Mouse (Mus musculus): ENCODE results near the gene Dcbld1. TPM values are rescaled to one million over a fixed set of nuclear protein-coding genes. Genes with fewer than 3 reads are reported as not detected.

The Dcbld1 gene
- polyA plus RNA-seq, 1 experiment from 2014 or later, result 19.5 TPM

- H3K9me3 ChIP-seq (replicated peaks), result no peaks in the 10 kb centered on the region
- peak; percentile 22; the same call in 1 of the 2 replicates for ATAC-seq (ENCODE audit: insufficient number of reproducible peaks, low FRiP score, low TSS enrichment, low read depth)
- no peaks in the 10 kb centered on the region for H3K36me3 ChIP-seq
- under 1% methylated on average over 40 of the region's 40 CpGs for WGBS
- peaks cover 17% of the 10 kb centered on the region for H3K4me1 ChIP-seq
- H3K27ac ChIP-seq (replicated peaks), result peak overlapping the region; percentile 89
- no peaks in the 10 kb centered on the region for H3K27me3 ChIP-seq
- peak overlapping the region; percentile 80 for H3K4me2 ChIP-seq (replicated peaks)
- H3K9ac ChIP-seq, result peak overlapping the region; percentile 81
- H3K4me3 ChIP-seq (replicated peaks), result peak overlapping the region; percentile 85
These were observed 692 bp downstream of the Dcbld1 start for GRCm38 (mm10) chr10:52233969-52234653.

GRCm38 (mm10) chr10:52234654-52234981 is 1.2 kb downstream of the Dcbld1 start:
- no peak overlapping the region for H3K27ac ChIP-seq (replicated peaks)
- no peaks in the 10 kb centered on the region for H3K9me3 ChIP-seq (replicated peaks)
- no peak for ATAC-seq (ENCODE audit: insufficient number of reproducible peaks, low FRiP score, low TSS enrichment, low read depth)
- peak overlapping the region; percentile 81; the same call in 1 of the 2 replicates for H3K9ac ChIP-seq
- H3K4me2 ChIP-seq (replicated peaks), result peak overlapping the region; percentile 80
- H3K36me3 ChIP-seq, result no peaks in the 10 kb centered on the region
- 5% methylated on average over 7 of the region's 7 CpGs for WGBS
- H3K27me3 ChIP-seq, result no peaks in the 10 kb centered on the region
- peak overlapping the region; percentile 85 for H3K4me3 ChIP-seq (replicated peaks)
- H3K4me1 ChIP-seq, result peaks cover 17% of the 10 kb centered on the region

GRCm38 (mm10) chr10:52235461-52235860 is 2.0 kb downstream of the Dcbld1 start:
- no peak for ATAC-seq (ENCODE audit: insufficient number of reproducible peaks, low FRiP score, low TSS enrichment, low read depth)
- Histone ChIP-seq H3K4me2 (replicated peaks) (0 out of 2 replicates have a peak overlapping the region, but pooled peaks have one; percentile 80), H3K27me3 (no peaks in the 10 kb centered on the region), H3K9me3 (replicated peaks) (no peaks in the 10 kb centered on the region), H3K4me3 (replicated peaks) (peak overlapping the region; percentile 85; the same call in 1 of the 2 replicates), H3K4me1 (peaks cover 17% of the 10 kb centered on the region), H3K9ac (no peak overlapping the region), H3K27ac (replicated peaks) (no peak overlapping the region), H3K36me3 (no peaks in the 10 kb centered on the region)
- 82% methylated on average over 5 of the region's 5 CpGs for WGBS

GRCm38 (mm10) chr10:52242015-52242414 is 8.6 kb downstream of the Dcbld1 start:
- ATAC-seq (ENCODE audit: insufficient number of reproducible peaks, low FRiP score, low TSS enrichment, low read depth), result no peak
- H3K4me1 ChIP-seq, result no peaks in the 10 kb centered on the region
- no peaks in the 10 kb centered on the region for H3K9me3 ChIP-seq (replicated peaks)
- no peak overlapping the region for H3K9ac ChIP-seq
- H3K27me3 ChIP-seq, result no peaks in the 10 kb centered on the region
- WGBS, result 86% methylated on average over 5 of the region's 5 CpGs
- no peak overlapping the region for H3K4me2 ChIP-seq (replicated peaks)
- H3K27ac ChIP-seq (replicated peaks), result no peak overlapping the region
- H3K4me3 ChIP-seq (replicated peaks), result no peak overlapping the region
- H3K36me3 ChIP-seq, result no peaks in the 10 kb centered on the region

- Histone ChIP-seq H3K4me1 (no peaks in the 10 kb centered on the region), H3K27me3 (no peaks in the 10 kb centered on the region), H3K9ac (no peak overlapping the region), H3K27ac (replicated peaks) (no peak overlapping the region), H3K4me2 (replicated peaks) (no peak overlapping the region), H3K36me3 (no peaks in the 10 kb centered on the region), H3K9me3 (replicated peaks) (no peaks in the 10 kb centered on the region), H3K4me3 (replicated peaks) (no peak overlapping the region)
- 22% methylated on average over 7 of the region's 7 CpGs for WGBS
- no peak for ATAC-seq (ENCODE audit: insufficient number of reproducible peaks, low FRiP score, low TSS enrichment, low read depth)
These were observed 9.4 kb downstream of the Dcbld1 start for GRCm38 (mm10) chr10:52242680-52243323.

GRCm38 (mm10) chr10:52246207-52246606 is 12.8 kb downstream of the Dcbld1 start:
- ATAC-seq (ENCODE audit: insufficient number of reproducible peaks, low FRiP score, low TSS enrichment, low read depth), result no peak
- H3K27me3 ChIP-seq, result no peaks in the 10 kb centered on the region
- H3K36me3 ChIP-seq, result no peaks in the 10 kb centered on the region
- no peaks in the 10 kb centered on the region for H3K4me1 ChIP-seq
- no peak overlapping the region for H3K4me3 ChIP-seq (replicated peaks)
- H3K4me2 ChIP-seq (replicated peaks), result no peak overlapping the region
- WGBS, result 87% methylated on average over 3 of the region's 3 CpGs
- H3K27ac ChIP-seq (replicated peaks), result no peak overlapping the region
- no peak overlapping the region for H3K9ac ChIP-seq
- H3K9me3 ChIP-seq (replicated peaks), result no peaks in the 10 kb centered on the region

GRCm38 (mm10) chr10:52252240-52252639 is 18.8 kb downstream of the Dcbld1 start:
- no peaks in the 10 kb centered on the region for H3K36me3 ChIP-seq
- H3K9me3 ChIP-seq (replicated peaks), result no peaks in the 10 kb centered on the region
- no peaks in the 10 kb centered on the region for H3K4me1 ChIP-seq
- no peak for ATAC-seq (ENCODE audit: insufficient number of reproducible peaks, low FRiP score, low TSS enrichment, low read depth)
- H3K4me2 ChIP-seq (replicated peaks), result no peak overlapping the region
- H3K9ac ChIP-seq, result no peak overlapping the region
- H3K27ac ChIP-seq (replicated peaks), result no peak overlapping the region
- H3K27me3 ChIP-seq, result no peaks in the 10 kb centered on the region
- 83% methylated on average over 1 of the region's 1 CpGs for WGBS
- no peak overlapping the region for H3K4me3 ChIP-seq (replicated peaks)

- no peaks in the 10 kb centered on the region for H3K9me3 ChIP-seq (replicated peaks)
- no peak overlapping the region for H3K4me3 ChIP-seq (replicated peaks)
- H3K4me2 ChIP-seq (replicated peaks), result no peak overlapping the region
- no peaks in the 10 kb centered on the region for H3K36me3 ChIP-seq
- no peak for ATAC-seq (ENCODE audit: insufficient number of reproducible peaks, low FRiP score, low TSS enrichment, low read depth)
- no peaks in the 10 kb centered on the region for H3K27me3 ChIP-seq
- 58% methylated on average over 11 of the region's 11 CpGs for WGBS
- H3K9ac ChIP-seq, result no peak overlapping the region
- H3K27ac ChIP-seq (replicated peaks), result no peak overlapping the region
- no peaks in the 10 kb centered on the region for H3K4me1 ChIP-seq
These were observed 20.0 kb downstream of the Dcbld1 start for GRCm38 (mm10) chr10:52253426-52253825.

- Histone ChIP-seq H3K27me3 (no peaks in the 10 kb centered on the region), H3K27ac (replicated peaks) (no peak overlapping the region), H3K4me3 (replicated peaks) (no peak overlapping the region), H3K4me2 (replicated peaks) (no peak overlapping the region), H3K9me3 (replicated peaks) (no peaks in the 10 kb centered on the region), H3K36me3 (peaks cover 4% of the 10 kb centered on the region; the same call in 1 of the 2 replicates), H3K9ac (no peak overlapping the region), H3K4me1 (no peaks in the 10 kb centered on the region)
- no peak for ATAC-seq (ENCODE audit: insufficient number of reproducible peaks, low FRiP score, low TSS enrichment, low read depth)
- 63% methylated on average over 2 of the region's 2 CpGs for WGBS
These were observed 24.3 kb downstream of the Dcbld1 start for GRCm38 (mm10) chr10:52257768-52258167.

GRCm38 (mm10) chr10:52258180-52258948 is 24.9 kb downstream of the Dcbld1 start:
- no peak overlapping the region for H3K4me2 ChIP-seq (replicated peaks)
- H3K36me3 ChIP-seq, result peaks cover 4% of the 10 kb centered on the region; the same call in 1 of the 2 replicates
- no peak overlapping the region for H3K27ac ChIP-seq (replicated peaks)
- no peak overlapping the region for H3K4me3 ChIP-seq (replicated peaks)
- no peak overlapping the region for H3K9ac ChIP-seq
- no peak for ATAC-seq (ENCODE audit: insufficient number of reproducible peaks, low FRiP score, low TSS enrichment, low read depth)
- H3K4me1 ChIP-seq, result no peaks in the 10 kb centered on the region
- no peaks in the 10 kb centered on the region for H3K27me3 ChIP-seq
- 40% methylated on average over 13 of the region's 13 CpGs for WGBS
- no peaks in the 10 kb centered on the region for H3K9me3 ChIP-seq (replicated peaks)

GRCm38 (mm10) chr10:52260209-52260608 is 26.8 kb downstream of the Dcbld1 start:
- Histone ChIP-seq H3K4me1 (no peaks in the 10 kb centered on the region), H3K36me3 (peaks cover 8% of the 10 kb centered on the region; the same call in 1 of the 2 replicates), H3K9me3 (replicated peaks) (no peaks in the 10 kb centered on the region), H3K27ac (replicated peaks) (no peak overlapping the region), H3K4me2 (replicated peaks) (no peak overlapping the region), H3K9ac (no peak overlapping the region), H3K4me3 (replicated peaks) (no peak overlapping the region), H3K27me3 (no peaks in the 10 kb centered on the region)
- ATAC-seq (ENCODE audit: insufficient number of reproducible peaks, low FRiP score, low TSS enrichment, low read depth), result no peak
- WGBS, result 81% methylated on average over 4 of the region's 4 CpGs
